In the genomic region with DNA sequence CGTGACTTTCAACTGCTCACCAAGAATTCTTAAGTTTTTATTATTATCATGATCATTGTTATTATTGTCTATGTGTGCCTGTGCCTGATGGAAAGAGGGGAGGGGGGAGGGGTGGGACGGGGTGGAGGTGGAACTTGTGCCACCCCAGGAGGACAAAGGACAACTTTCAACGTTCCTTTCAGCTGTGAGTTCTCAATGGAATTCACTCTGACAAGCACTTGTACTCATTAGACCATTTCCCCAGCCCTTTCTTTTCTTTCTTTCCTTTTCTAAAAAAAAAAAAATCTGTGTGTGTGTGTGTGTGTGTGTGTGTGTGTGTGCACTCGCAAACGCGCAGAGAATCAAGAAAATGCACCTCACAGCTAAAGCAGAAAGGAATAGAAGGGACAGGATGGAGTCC, we compare ENCODE assay signal across 21 mouse cellular contexts. TPM values are rescaled to one million over a fixed set of nuclear protein-coding genes. Genes with fewer than 3 reads are reported as not detected.
DNase-seq lines count a peak whose midpoint lies in the region; ATAC-seq and TF ChIP-seq lines count a peak whose summit lies in the region.
"Had no signal": no experiment of that assay in that cellular context is flagged by ENCODE, and none has a peak within 500 bp of the region (broad histone marks: within the 10 kb centered on the region; RNA-seq: fewer than 3 reads in every experiment).

No protein-coding gene starts in this region.

- no peak overlapping the region for H3K4me3 ChIP-seq in forebrain, embryonic 13.5 days
- H3K4me3 ChIP-seq in forebrain, embryonic 10.5 days, result no peak overlapping the region
- H3K4me3 ChIP-seq in liver, postnatal 0 days (ENCODE audit: low read depth, low read length), result no peak overlapping the region
- H3K4me3 ChIP-seq in MEL (ENCODE audit: control insufficient read depth in 1 of 2, insufficient read depth in 1 of 2, low read depth in 2 of 2, low read length in 2 of 2), result no peak overlapping the region
- H3K4me3 ChIP-seq: embryonic facial prominence, embryonic 15.5 days; erythroblast, embryonic 14.5 days; gastrocnemius, adult 2 months; heart, embryonic 15.5 days; hindbrain, embryonic 15.5 days had no signal

- H3K36me3 ChIP-seq in forebrain, embryonic 13.5 days (ENCODE audit: poor library complexity, severe bottlenecking), result no peaks in the 10 kb centered on the region
- no peaks in the 10 kb centered on the region for H3K36me3 ChIP-seq in forebrain, embryonic 10.5 days (replicated peaks)
- H3K36me3 ChIP-seq in liver, postnatal 0 days (replicated peaks; ENCODE audit: insufficient read depth, low read length), result no peaks in the 10 kb centered on the region
- H3K36me3 ChIP-seq in MEL (ENCODE audit: control insufficient read depth in 1 of 2, insufficient read depth in 2 of 2, low read length in 2 of 2), result no peaks in the 10 kb centered on the region
- H3K36me3 ChIP-seq: embryonic facial prominence, embryonic 15.5 days; heart, embryonic 15.5 days; hindbrain, embryonic 15.5 days had no signal

- no peak for DNase-seq in forebrain, embryonic 10.5 days (ENCODE audit: extremely low spot score, low spot score)
- no peak for DNase-seq in liver, postnatal 0 days
- DNase-seq in liver (no peak), MEL (ENCODE audit: low read depth, low spot score) (no peak)
- DNase-seq in Muller cell, postnatal 12 days (ENCODE audit: inconsistent ontology term), result peak; percentile 30
- DNase-seq in c-Kit-positive CD71-positive TER-119-positive erythroid progenitor cells, embryonic 14.5 days (ENCODE audit: low spot score), result no peak
- no peak for DNase-seq in gastrocnemius, postnatal 4 days (ENCODE audit: low spot score in 2 of 2)
- DNase-seq: adrenal gland, postnatal 10 days; cerebellum, adult 18-20 months; cerebellum, adult 9-11 months; cerebellum, postnatal 36 days; gastrocnemius, adult 2 months; gastrocnemius, postnatal 25 days; heart, adult 18-20 months; heart, postnatal 14 days had no signal

- no peak for TF ChIP-seq RAD21 in MEL (IDR thresholded peaks at IDR 0.05; ENCODE audit: low read depth, low read length)

- TF ChIP-seq POLR2A in MEL (IDR thresholded peaks at IDR 0.05; ENCODE audit: control insufficient read depth in 1 of 2, insufficient read depth in 1 of 2, low read depth in 1 of 2, low read length in 2 of 2, poor library complexity in 1 of 2), result no peak

- ATAC-seq in forebrain, embryonic 13.5 days, result peak; percentile 59; the same call in 1 of the 2 replicates
- 0 out of 2 replicates have a peak, but pooled peaks have one; percentile 35 for ATAC-seq in liver, postnatal 0 days

- H3K79me2 ChIP-seq in MEL (ENCODE audit: control insufficient read depth, insufficient read depth, low read length, poor library complexity), result no peaks in the 10 kb centered on the region

- TF ChIP-seq EP300 in liver, postnatal 0 days (IDR thresholded peaks at IDR 0.05; ENCODE audit: low read depth), result no peak
- TF ChIP-seq EP300 in MEL (IDR thresholded peaks at IDR 0.05; ENCODE audit: low read depth in 1 of 2, low read length in 2 of 2), result no peak

- TF ChIP-seq CTCF in liver, postnatal 0 days (IDR thresholded peaks at IDR 0.05; ENCODE audit: low read depth), result no peak
- no peak for TF ChIP-seq CTCF in MEL (IDR thresholded peaks at IDR 0.05 in 2 of 3, conservative IDR thresholded peaks at IDR 0.05 in 1 of 3; ENCODE audit: control insufficient read depth in 1 of 3, insufficient read depth in 1 of 3, low read depth in 2 of 3, low read length in 3 of 3, poor library complexity in 1 of 3, severe bottlenecking in 1 of 3)

- H3K4me1 ChIP-seq in forebrain, embryonic 13.5 days, result peaks cover 3% of the 10 kb centered on the region; the same call in 1 of the 2 replicates
- peaks cover 23% of the 10 kb centered on the region for H3K4me1 ChIP-seq in forebrain, embryonic 10.5 days
- H3K4me1 ChIP-seq in liver, postnatal 0 days (ENCODE audit: insufficient read depth), result no peaks in the 10 kb centered on the region
- no peaks in the 10 kb centered on the region for H3K4me1 ChIP-seq in MEL (ENCODE audit: control insufficient read depth in 1 of 2, insufficient read depth in 2 of 2, low read length in 2 of 2)
- H3K4me1 ChIP-seq: embryonic facial prominence, embryonic 15.5 days; heart, embryonic 15.5 days; hindbrain, embryonic 15.5 days had no signal

- no peak overlapping the region for H3K4me2 ChIP-seq in forebrain, embryonic 13.5 days
- no peak overlapping the region for H3K4me2 ChIP-seq in liver, postnatal 0 days (ENCODE audit: low read depth, low read length)
- H3K4me2 ChIP-seq: embryonic facial prominence, embryonic 15.5 days; heart, embryonic 11.5 days; heart, embryonic 15.5 days; hindbrain, embryonic 15.5 days had no signal

- no peaks in the 10 kb centered on the region for H3K9me3 ChIP-seq in forebrain, embryonic 13.5 days (replicated peaks)
- no peaks in the 10 kb centered on the region for H3K9me3 ChIP-seq in forebrain, embryonic 10.5 days
- H3K9me3 ChIP-seq in liver, postnatal 0 days (ENCODE audit: low read length), result no peaks in the 10 kb centered on the region
- H3K9me3 ChIP-seq in MEL (replicated peaks; ENCODE audit: insufficient read depth, low read length), result no peaks in the 10 kb centered on the region
- H3K9me3 ChIP-seq: embryonic facial prominence, embryonic 15.5 days; heart, embryonic 15.5 days; hindbrain, embryonic 15.5 days had no signal

- 15% methylated on average over 6 of the region's 6 CpGs for WGBS in forebrain, embryonic 13.5 days
- WGBS in forebrain, embryonic 10.5 days, result 47% methylated on average over 6 of the region's 6 CpGs
- WGBS in liver, postnatal 0 days (ENCODE audit: insufficient replicate concordance), result 66% methylated on average over 6 of the region's 6 CpGs

- H3K9ac ChIP-seq in forebrain, embryonic 13.5 days, result no peak overlapping the region
- H3K9ac ChIP-seq in liver, postnatal 0 days (replicated peaks), result no peak overlapping the region
- H3K9ac ChIP-seq in MEL (ENCODE audit: control insufficient read depth, low read depth, low read length, poor library complexity, severe bottlenecking), result no peak overlapping the region
- H3K9ac ChIP-seq: embryonic facial prominence, embryonic 15.5 days; heart, embryonic 15.5 days; hindbrain, embryonic 15.5 days had no signal

- H3K27me3 ChIP-seq in forebrain, embryonic 13.5 days, result no peaks in the 10 kb centered on the region
- H3K27me3 ChIP-seq in forebrain, embryonic 10.5 days (ENCODE audit: poor library complexity, severe bottlenecking), result no peaks in the 10 kb centered on the region
- no peaks in the 10 kb centered on the region for H3K27me3 ChIP-seq in liver, postnatal 0 days (ENCODE audit: insufficient read depth, low read length)
- H3K27me3 ChIP-seq in MEL (ENCODE audit: control insufficient read depth in 1 of 2, insufficient read depth in 2 of 2, low read length in 2 of 2), result no peaks in the 10 kb centered on the region
- H3K27me3 ChIP-seq: embryonic facial prominence, embryonic 15.5 days; heart, embryonic 15.5 days; hindbrain, embryonic 15.5 days had no signal

- no peak overlapping the region for H3K27ac ChIP-seq in forebrain, embryonic 13.5 days
- H3K27ac ChIP-seq in forebrain, embryonic 10.5 days, result no peak overlapping the region
- peak overlapping the region; percentile 62; the same call in 1 of the 2 replicates for H3K27ac ChIP-seq in liver, postnatal 0 days (ENCODE audit: low read depth)
- H3K27ac ChIP-seq in MEL (ENCODE audit: control insufficient read depth, low read depth, low read length), result no peak overlapping the region
- H3K27ac ChIP-seq: embryonic facial prominence, embryonic 15.5 days; gastrocnemius, adult 2 months; heart, embryonic 15.5 days; hindbrain, embryonic 15.5 days had no signal

TF ChIP-seq in MEL, 35 proteins besides CTCF, POLR2A, EP300 and RAD21:
- TF ChIP-seq MYB (IDR thresholded peaks at IDR 0.05; ENCODE audit: low read depth, low read length), result no peak
- TF ChIP-seq ZNF384 (IDR thresholded peaks at IDR 0.05; ENCODE audit: low read depth, low read length), result peak; percentile 18; the same call in 1 of the 2 replicates
- no peak for TF ChIP-seq ETS1 (IDR thresholded peaks at IDR 0.05; ENCODE audit: low read depth, low read length)

RNA-seq across cellular contexts. Expression of a gene that starts 12.4 kb away (rescaled TPM):
- polyA plus RNA-seq in forebrain, embryonic 13.5 days (2015; fragmentation: Nextera tagmentation; extraction: Ambion mirVana), result 6.8 and 8.1 TPM in 2 replicates
- polyA plus RNA-seq in forebrain, embryonic 10.5 days (2016; fragmentation: Nextera tagmentation; extraction: Ambion mirVana), result 3.1 and 3.2 TPM in 2 replicates
- polyA plus RNA-seq in liver, postnatal 0 days (2015; fragmentation: Nextera tagmentation; extraction: Ambion mirVana), result 19.1 and 26.9 TPM in 2 replicates
- 15.8 and 15.9 TPM in 2 replicates for total RNA-seq in MEL (2012; rRNA removed)
- polyA plus RNA-seq in MEL (2012; ENCODE audit: insufficient read depth in 1 of 2, insufficient read length in 2 of 2, low read depth in 1 of 2, low replicate concordance in 2 of 2, missing spikeins in 1 of 2), result 10 to 100 TPM in 1 of 2 experiments, not detected in 1; 21.6 TPM
- 10 to 100 TPM; 58.2 to 82.9 TPM for total RNA-seq in gastrocnemius, postnatal 4 days (2021)
